Mouse (Mus musculus): ENCODE measurements at regions not wholly inside any gene's neighbourhood (a gene's known extent, or its start where the extent isn't known, plus 50 kb on each side); places are given as distances from the start of the nearest gene placed in this dataset.
"Not testable (repeated sequence)": the region's sequence is repeated elsewhere in the genome, so short reads cannot be mapped to it uniquely, and the experiment has no call there.

- not testable (repeated sequence) for TF ChIP-seq CTCF (conservative IDR thresholded peaks at IDR 0.05; ENCODE audit: insufficient read depth, insufficient read length, low read depth, low read length); POLR2A (IDR thresholded peaks at IDR 0.05; ENCODE audit: low read depth, low read length)
Measured at GRCm38 (mm10) chr11:114483350-114483749, 185.0 kb upstream of the Rpl38 start.

Measured in kidney, adult 2 months (tissue).